Mouse (Mus musculus): ENCODE measurements around the gene Ube2g1.
"Not testable (repeated sequence)": the region's sequence is repeated elsewhere in the genome, so short reads cannot be mapped to it uniquely, and the experiment has no call there.

Ube2g1 gene

GRCm38 (mm10) chr11:72692353-72692752, 85.3 kb downstream of the Ube2g1 start:
- DNase-seq (ENCODE audit: low spot score) = no peak

- no peak for DNase-seq (ENCODE audit: low spot score)
Measured at GRCm38 (mm10) chr11:72695025-72695424, 87.9 kb downstream of the Ube2g1 start.

GRCm38 (mm10) chr11:72696368-72696971, 89.4 kb downstream of the Ube2g1 start:
- no peak for DNase-seq (ENCODE audit: low spot score)

GRCm38 (mm10) chr11:72697323-72697722, 90.2 kb downstream of the Ube2g1 start:
- DNase-seq (ENCODE audit: low spot score) = no peak

GRCm38 (mm10) chr11:72705111-72705510, 98.0 kb downstream of the Ube2g1 start:
- DNase-seq (ENCODE audit: low spot score) = not testable (repeated sequence)

GRCm38 (mm10) chr11:72712721-72713120, 105.6 kb downstream of the Ube2g1 start:
- no peak for DNase-seq (ENCODE audit: low spot score)

GRCm38 (mm10) chr11:72718161-72718560, 111.1 kb downstream of the Ube2g1 start:
- no peak for DNase-seq (ENCODE audit: low spot score)

GRCm38 (mm10) chr11:72723165-72723564, 116.1 kb downstream of the Ube2g1 start:
- no peak for DNase-seq (ENCODE audit: low spot score)

GRCm38 (mm10) chr11:72723871-72724270, 116.8 kb downstream of the Ube2g1 start:
- no peak for DNase-seq (ENCODE audit: low spot score)

GRCm38 (mm10) chr11:72726023-72726422, 118.9 kb downstream of the Ube2g1 start:
- DNase-seq (ENCODE audit: low spot score) = no peak

GRCm38 (mm10) chr11:72733736-72734135, 126.7 kb downstream of the Ube2g1 start:
- DNase-seq (ENCODE audit: low spot score) = no peak

- no peak for DNase-seq (ENCODE audit: low spot score)
Measured at GRCm38 (mm10) chr11:72734840-72735518, 127.9 kb downstream of the Ube2g1 start.

GRCm38 (mm10) chr11:72735519-72735860, 128.4 kb downstream of the Ube2g1 start:
- DNase-seq (ENCODE audit: low spot score) = no peak

Data from ovary, postnatal 14 days (tissue).